Mouse (Mus musculus) cerebellum, adult 18-20 months (tissue): ENCODE data around the gene Entpd5.
A peak's percentile ranks its signal among the peaks of the same experiment; 100 is the strongest.

Experiments used
- DNase-seq, 2 experiments: peaks; one replicate each; pipeline ENCODE4 v3.0.0; 2021

Gene Entpd5

GRCm38 (mm10) chr12:84408819-84409507 is at the start of gene Entpd5, which contains the start of gene Bbof1:
Gene Entpd5, minus strand, starts transcription at chr12:84409029.
Gene Bbof1, plus strand, starts transcription at chr12:84409071.
- peak; percentile 92 to 97 for DNase-seq

GRCm38 (mm10) chr12:84456911-84457310 is 48.1 kb upstream of the Entpd5 start:
- peak; percentile 9 to 34 for DNase-seq

- no peak for DNase-seq
These were observed 43.0 kb upstream of the Entpd5 start for GRCm38 (mm10) chr12:84451801-84452200.

GRCm38 (mm10) chr12:84450718-84451646 is 42.2 kb upstream of the Entpd5 start, which contains the start of the genes Aldh6a1 and Lin52:
Gene Aldh6a1, minus strand, starts transcription at chr12:84451004.
Gene Lin52, plus strand, starts transcription at chr12:84451422.
- DNase-seq: peak; percentile 94 to 98

GRCm38 (mm10) chr12:84450351-84450717 is 41.5 kb upstream of the Entpd5 start:
- no peak for DNase-seq

- DNase-seq: peak in 1 of 2 experiments; percentile 20
These were observed 41.1 kb upstream of the Entpd5 start for GRCm38 (mm10) chr12:84449887-84450286.

- DNase-seq: no peak
These were observed 39.4 kb upstream of the Entpd5 start for GRCm38 (mm10) chr12:84448181-84448580.

GRCm38 (mm10) chr12:84447386-84447785 is 38.6 kb upstream of the Entpd5 start:
- DNase-seq: no peak

GRCm38 (mm10) chr12:84442526-84442925 is 33.7 kb upstream of the Entpd5 start:
- no peak for DNase-seq

- no peak for DNase-seq
These were observed 29.9 kb upstream of the Entpd5 start for GRCm38 (mm10) chr12:84438697-84439096.

- DNase-seq: no peak
These were observed 21.0 kb upstream of the Entpd5 start for GRCm38 (mm10) chr12:84429825-84430224.

GRCm38 (mm10) chr12:84423990-84424389 is 15.2 kb upstream of the Entpd5 start:
- DNase-seq: no peak

- no peak for DNase-seq
These were observed 8.7 kb upstream of the Entpd5 start for GRCm38 (mm10) chr12:84417605-84417922.

GRCm38 (mm10) chr12:84416834-84417604 is 8.2 kb upstream of the Entpd5 start, which contains the start of gene Rnf113a2:
Gene Rnf113a2, plus strand, starts transcription at chr12:84417196.
- peak; percentile 81 to 83 for DNase-seq

GRCm38 (mm10) chr12:84407874-84408818 is 683 bp downstream of the Entpd5 start:
- peak; percentile 26 to 38 for DNase-seq

GRCm38 (mm10) chr12:84407259-84407658 is 1.6 kb downstream of the Entpd5 start:
- DNase-seq: no peak

- DNase-seq: no peak
These were observed 4.3 kb downstream of the Entpd5 start for GRCm38 (mm10) chr12:84404541-84404940.

- DNase-seq: no peak
These were observed 5.9 kb downstream of the Entpd5 start for GRCm38 (mm10) chr12:84402923-84403322.

GRCm38 (mm10) chr12:84400653-84401052 is 8.2 kb downstream of the Entpd5 start:
- DNase-seq: no peak

GRCm38 (mm10) chr12:84400068-84400467 is 8.8 kb downstream of the Entpd5 start:
- DNase-seq: no peak

GRCm38 (mm10) chr12:84399663-84400062 is 9.2 kb downstream of the Entpd5 start:
- no peak for DNase-seq

- no peak for DNase-seq
These were observed 9.7 kb downstream of the Entpd5 start for GRCm38 (mm10) chr12:84399135-84399534.
